Mouse (Mus musculus) CD4-positive, CD25-positive, alpha-beta regulatory T cell, adult 2 months (primary cell): ENCODE data around the gene Vwa3b.

Experiments
- DNase-seq: peaks from one replicate; pipeline ENCODE4 v3.0.0-alpha.2; 2012; ENCODE audit warnings: low read depth, low spot score

Gene Vwa3b

GRCm38 (mm10) chr1:37009880-37010279 is 16.5 kb upstream of the Vwa3b start:
- DNase-seq = no peak

- DNase-seq = no peak
These were observed 14.7 kb upstream of the Vwa3b start for GRCm38 (mm10) chr1:37011626-37012209.

GRCm38 (mm10) chr1:37013006-37013405 is 13.4 kb upstream of the Vwa3b start:
- DNase-seq = no peak

- DNase-seq = no peak
These were observed 12.7 kb upstream of the Vwa3b start for GRCm38 (mm10) chr1:37013687-37014086.

DNA sequence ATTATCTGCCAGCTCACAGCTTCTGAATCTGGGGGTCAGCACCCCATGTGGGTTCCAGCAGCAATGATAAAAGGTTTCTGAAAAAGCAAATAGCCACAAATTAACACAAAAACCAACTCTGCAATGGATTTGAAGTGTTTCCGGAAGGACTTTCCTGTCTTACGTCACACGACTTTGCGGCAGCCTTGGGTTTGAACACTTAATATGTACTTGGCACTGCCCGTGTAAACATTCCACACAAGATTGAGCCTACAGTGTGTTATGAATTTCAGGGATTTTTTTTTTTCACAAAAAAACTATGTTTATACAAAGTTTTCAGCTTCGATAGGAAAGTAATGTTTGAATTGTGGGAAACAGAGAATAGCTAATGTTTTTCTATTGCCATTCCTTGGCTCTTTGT is 7.4 kb upstream of the Vwa3b start:
- DNase-seq = no peak

DNA sequence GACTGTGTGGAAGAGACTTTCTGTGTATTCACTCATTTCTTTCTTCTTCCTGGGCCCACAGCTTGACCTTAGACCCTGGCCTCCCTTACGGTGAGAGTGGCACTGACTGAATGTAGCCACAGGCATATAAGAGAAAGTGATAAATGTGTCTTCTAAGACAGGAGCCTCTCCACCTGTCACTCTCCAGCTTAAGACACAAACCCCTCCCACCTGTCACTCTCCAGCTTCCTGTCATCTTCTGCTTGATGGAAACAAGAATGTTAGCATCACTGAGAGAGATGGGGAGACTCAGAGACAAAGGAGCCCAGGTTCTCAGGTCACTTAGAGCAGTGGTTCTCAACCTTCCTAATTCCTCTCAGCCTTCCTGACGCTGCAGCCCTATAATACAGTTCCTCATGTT is 3.7 kb upstream of the Vwa3b start:
- peak; percentile 43 for DNase-seq

- DNase-seq = no peak
These were observed 1.7 kb upstream of the Vwa3b start for GRCm38 (mm10) chr1:37024736-37025135.

DNA sequence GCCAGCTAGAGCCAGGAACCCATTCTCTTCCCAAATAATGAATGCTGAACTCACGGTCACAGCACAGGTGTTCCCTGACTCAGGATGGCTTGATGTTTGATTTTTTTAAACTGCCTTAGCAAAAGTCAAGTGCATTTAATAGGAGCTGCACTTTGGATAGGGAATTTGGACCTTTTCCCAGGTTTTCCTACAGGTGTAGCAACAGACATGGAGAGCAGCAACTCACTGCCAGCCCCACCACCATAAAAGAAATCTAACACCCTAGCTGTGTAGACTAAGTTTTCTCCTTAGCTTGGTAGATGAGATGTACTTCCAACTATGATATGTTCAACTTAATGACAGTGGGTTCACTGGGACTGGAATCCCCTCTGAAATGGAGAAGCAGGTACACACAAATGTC is 1.0 kb upstream of the Vwa3b start:
- DNase-seq = no peak

GRCm38 (mm10) chr1:37026866-37027265 is 470 bp downstream of the Vwa3b start:
- DNase-seq = no peak

GRCm38 (mm10) chr1:37028439-37029153 is 2.2 kb downstream of the Vwa3b start:
- peak; percentile 59 for DNase-seq

DNA sequence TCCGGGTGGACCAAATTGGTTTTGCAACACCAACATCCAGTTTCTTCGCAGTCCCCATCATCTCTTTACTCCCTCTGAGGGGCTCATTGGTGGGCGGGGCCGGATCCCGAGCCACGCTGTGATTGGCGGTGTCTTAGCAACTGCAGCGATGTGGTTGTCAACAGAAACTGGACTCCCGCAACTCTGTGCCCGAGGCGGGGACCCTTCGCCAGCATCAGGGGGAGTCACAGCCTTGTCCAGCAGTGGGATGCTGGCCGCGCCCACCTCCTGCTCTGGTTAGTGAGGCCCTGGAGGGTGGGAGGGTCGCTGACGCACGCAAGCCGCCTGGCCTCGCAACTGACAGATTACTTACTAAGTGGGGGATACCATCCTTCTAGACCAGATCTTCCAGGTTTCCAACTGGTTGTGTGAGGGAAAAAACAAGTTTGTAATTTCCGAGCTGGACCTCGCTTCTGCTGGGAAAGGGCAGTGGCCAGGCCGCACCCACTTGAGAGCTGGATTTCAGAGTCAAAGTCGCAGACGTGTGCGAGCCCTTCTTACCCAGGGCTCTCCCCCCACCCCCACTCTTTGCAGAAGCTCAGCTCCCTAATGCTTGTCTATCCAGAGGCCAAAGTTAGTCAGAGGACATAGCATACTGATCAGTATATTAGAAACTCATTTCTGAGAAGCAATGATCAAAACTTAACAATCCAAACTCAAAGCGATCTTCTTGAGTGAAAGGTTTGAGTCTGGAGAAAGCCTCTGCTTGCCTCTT is 2.9 kb downstream of the Vwa3b start:
- peak; percentile 71 for DNase-seq

- peak; percentile 24 for DNase-seq
These were observed 3.5 kb downstream of the Vwa3b start for GRCm38 (mm10) chr1:37029942-37030341.

DNA sequence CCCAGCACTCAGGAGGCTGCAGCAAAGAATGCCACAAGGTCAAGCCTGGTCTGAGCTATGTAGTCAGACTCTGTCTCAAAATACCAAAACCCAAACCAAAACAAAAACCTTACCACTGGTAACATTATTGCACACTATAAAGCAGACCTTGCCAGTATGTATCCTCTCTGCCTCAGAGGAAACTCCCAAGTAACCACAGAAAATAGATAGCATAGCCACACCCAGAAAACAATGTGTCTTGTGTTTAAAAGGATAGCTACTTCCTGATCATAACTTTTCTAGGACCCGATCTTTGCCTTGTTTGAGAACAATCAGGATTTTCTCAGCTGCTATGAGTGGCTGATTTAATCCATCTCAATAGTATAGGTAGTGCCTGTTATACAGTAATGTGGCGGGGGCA is 4.3 kb downstream of the Vwa3b start:
- DNase-seq = peak; percentile 54

- no peak for DNase-seq
These were observed 9.5 kb downstream of the Vwa3b start for GRCm38 (mm10) chr1:37035879-37036278.

- DNase-seq = no peak
These were observed 14.7 kb downstream of the Vwa3b start for GRCm38 (mm10) chr1:37041126-37041525.

GRCm38 (mm10) chr1:37041856-37042255 is 15.5 kb downstream of the Vwa3b start:
- DNase-seq = no peak

- DNase-seq = no peak
These were observed 16.4 kb downstream of the Vwa3b start for GRCm38 (mm10) chr1:37042769-37043168.

DNA sequence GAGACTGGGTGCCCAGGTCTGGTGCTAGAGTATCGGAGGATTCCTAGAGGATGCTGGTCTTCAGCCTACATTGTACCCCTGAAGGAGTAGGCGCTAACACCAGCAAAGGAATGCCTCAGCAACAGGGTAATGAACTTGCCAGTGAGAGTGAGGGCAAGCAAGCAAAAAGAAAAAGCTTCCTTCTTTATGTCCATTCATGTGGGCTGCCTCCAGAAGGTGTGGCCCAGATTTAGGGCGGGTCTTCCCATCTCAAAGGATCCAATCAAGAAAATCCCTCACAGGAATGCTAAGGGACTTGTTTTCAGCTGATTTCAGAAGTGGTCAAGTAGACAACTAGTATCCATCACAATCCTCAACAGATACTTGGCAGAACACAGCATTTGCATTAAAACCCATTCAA is 16.8 kb downstream of the Vwa3b start:
- no peak for DNase-seq

- DNase-seq = no peak
These were observed 19.1 kb downstream of the Vwa3b start for GRCm38 (mm10) chr1:37045472-37045871.

DNA sequence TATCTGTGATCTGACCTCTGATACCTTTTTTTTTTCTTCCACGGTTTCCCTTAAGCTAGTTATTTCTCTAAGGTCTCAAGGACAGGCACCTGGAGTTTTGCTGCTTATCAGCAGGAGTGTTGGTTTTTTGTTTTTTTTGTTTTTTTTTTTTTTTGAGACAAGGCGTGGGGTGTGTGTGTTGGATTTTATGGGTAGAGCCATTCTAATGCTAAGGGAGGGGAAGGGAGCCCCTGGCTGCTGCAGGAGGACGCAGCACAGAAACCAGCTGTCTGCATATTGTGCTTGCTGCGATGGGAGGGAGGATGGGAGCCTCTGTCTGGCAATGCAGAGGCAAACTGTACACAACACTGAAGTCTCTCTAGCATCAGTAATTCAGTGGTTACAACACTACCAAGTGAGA is 22.8 kb downstream of the Vwa3b start:
- DNase-seq = no peak

- no peak for DNase-seq
These were observed 27.3 kb downstream of the Vwa3b start for GRCm38 (mm10) chr1:37053691-37054090.

DNA sequence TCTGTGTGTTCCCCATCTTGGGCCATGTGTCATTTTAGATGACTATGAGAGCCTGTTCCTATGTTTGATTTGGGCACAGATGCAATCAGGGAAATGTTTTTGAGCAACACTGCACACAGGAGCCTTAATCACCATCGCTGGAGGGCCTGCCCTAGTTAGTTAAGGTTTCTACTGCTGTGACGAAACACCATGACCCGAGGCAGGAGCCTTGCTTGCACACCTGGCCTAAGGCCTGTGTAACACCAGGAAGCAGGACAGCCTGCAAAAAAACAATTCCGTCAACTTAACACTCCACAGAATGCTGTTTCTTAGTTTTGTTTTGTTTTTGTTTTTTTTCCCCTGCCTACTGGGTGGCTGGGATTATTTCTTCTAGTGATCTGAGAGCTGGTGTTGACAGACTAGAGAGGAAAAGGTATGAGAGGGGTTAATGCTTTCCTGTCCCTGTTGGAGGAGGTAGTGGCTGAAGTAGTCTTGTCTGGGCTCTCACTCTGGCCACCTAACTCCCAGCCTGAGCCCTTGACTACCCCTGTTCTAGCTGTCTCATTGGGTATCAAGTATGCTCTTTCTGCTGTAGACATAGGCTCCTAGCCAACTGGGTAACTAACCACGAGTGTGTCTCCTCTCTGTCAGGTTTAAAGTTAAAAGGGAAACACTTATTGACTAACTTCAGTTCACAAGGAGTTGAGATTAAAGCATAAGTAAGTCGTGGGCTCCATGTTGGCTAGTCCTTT is 30.6 kb downstream of the Vwa3b start:
- DNase-seq = no peak
